Mouse (Mus musculus) right cerebral cortex, postnatal 25 days (tissue): ENCODE results near the gene Mt1.
"Not testable (repeated sequence)": the region's sequence is repeated elsewhere in the genome, so short reads cannot be mapped to it uniquely, and the experiment has no call there.

ENCODE experiments used
- DNase-seq: peaks from one replicate; pipeline ENCODE4 v3.0.0; 2022

The Mt1 gene

DNA sequence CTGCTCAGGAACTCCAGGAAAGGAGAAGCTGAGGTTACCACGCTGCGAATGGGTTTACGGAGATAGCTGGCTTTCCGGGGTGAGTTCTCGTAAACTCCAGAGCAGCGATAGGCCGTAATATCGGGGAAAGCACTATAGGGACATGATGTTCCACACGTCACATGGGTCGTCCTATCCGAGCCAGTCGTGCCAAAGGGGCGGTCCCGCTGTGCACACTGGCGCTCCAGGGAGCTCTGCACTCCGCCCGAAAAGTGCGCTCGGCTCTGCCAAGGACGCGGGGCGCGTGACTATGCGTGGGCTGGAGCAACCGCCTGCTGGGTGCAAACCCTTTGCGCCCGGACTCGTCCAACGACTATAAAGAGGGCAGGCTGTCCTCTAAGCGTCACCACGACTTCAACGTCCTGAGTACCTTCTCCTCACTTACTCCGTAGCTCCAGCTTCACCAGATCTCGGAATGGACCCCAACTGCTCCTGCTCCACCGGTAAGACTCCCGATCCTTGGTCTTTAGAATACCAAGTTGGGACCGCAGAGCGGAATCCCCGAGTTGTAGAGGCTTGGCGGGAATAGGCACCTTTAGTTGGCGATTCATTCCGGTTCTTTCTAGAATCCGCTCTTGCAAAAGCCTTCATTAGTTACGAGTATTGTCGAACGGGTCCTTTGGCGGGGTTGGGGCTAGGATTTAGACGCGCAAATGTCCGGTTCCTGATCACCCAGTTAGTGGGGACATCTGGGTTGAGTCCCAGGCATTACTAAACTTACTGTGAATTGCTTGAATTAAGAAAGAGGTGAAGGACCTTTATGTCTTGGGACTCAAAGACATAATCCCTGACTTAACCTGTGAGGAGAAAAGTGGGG is at the start of gene Mt1:
Gene Mt1, plus strand, starts transcription at position 226 of the 856 bp plus-strand sequence.
- peak; percentile 85 for DNase-seq

DNA sequence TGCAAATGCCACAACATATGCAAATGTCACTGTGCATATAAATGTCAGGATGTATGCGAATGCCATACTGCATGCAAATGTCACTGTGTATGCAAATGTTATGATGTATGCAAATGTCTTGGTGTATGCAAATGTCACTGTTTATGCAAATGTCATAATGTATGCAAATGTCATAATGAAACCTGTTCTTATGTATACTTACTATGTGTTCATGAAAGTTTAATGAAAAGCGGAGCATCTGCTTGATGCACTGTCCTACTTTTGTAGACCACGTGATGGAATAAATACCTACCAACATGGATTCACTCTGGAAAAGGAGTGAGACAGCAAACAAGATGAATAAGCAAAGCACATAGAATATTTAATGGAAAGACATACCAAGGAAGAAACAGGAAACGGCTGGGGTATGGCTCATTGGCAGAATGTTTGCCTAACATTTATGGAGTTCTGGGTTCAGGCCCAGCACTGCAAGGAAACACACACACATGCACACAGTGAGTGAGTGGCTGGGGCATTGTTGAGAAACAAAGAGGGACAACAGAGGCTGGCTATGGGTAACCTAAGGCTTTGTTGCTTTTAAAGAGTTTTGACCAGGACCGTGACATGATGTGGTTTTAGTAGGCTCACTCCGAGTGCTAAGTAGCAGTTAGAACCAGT is 49.6 kb upstream of the Mt1 start:
- DNase-seq = no peak

DNA sequence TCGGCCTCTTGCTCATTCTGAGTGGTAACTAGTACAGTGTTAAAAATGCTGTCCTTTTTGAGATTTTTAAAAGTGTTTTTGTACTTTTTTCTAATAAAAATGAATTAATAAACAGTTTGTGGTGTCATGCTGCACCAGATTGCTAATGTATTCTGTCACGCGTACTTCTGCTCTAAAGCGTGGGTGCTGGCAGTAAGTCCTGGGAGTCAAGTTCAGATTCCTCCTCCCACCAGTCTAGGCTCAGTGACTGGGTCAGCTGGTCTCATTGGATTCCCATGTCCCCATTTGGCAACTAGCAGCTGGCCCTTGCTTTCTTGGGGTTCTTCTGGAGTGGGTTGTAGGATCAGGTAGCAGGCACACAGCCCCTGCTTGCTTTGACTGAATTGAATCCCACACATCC is 48.8 kb upstream of the Mt1 start:
- DNase-seq = no peak

DNA sequence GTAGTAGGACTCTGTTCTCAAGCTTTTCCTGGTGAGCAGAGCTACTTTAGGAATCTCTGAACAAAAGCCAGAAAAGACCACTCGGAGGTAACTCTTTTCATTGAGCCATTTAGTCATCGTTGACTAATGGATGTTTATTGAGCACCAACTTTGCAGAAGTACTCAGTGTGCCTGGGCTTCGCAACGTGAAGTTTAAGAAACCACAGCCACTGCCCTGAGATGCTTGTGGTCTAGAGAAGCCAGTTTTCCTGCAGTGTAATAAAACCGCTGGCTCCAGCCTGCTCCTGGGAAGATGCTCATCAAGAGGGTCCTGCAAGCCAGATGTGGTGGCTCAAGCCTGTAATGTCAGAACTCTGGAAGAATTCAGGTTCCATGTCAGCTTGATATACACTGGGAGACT is 46.8 kb upstream of the Mt1 start:
- no peak for DNase-seq

DNA sequence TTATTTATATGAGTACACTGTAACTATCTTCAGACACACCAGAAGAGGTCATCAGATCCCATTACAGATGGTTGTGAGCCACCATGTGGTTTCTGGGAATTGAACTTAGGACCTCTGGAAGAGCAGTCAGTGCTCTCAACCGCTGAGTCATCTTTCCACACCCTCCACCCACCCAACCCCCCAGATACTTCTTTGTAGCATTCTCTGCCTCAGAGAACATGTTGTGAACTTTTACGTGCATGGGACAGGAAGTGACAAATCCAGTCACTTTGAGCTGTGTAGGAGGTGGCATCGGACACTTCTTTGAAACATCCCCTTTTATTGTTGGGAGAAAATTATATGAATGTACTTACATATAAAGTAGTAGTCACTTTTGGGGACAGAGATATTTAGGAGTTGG is 44.3 kb upstream of the Mt1 start:
- DNase-seq = not testable (repeated sequence)

DNA sequence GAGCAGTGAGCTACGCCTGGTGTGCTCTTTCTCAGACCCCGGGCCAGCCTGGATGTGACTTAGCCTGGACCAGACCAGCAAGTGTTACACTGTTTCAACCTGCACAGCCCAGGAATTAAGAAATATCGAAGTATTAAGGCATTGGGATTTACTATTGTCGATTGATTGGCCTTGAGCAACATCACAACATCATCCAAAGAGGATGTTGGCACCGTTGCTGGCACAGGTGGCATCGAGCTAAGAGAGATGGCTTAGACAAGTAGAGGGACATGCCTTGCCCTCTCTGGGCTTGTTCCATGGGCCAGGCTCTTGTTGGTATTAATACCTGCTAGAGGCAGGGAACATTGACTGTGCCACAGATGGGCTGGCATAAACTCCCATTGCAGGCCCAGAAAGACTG is 43.3 kb upstream of the Mt1 start:
- no peak for DNase-seq

DNA sequence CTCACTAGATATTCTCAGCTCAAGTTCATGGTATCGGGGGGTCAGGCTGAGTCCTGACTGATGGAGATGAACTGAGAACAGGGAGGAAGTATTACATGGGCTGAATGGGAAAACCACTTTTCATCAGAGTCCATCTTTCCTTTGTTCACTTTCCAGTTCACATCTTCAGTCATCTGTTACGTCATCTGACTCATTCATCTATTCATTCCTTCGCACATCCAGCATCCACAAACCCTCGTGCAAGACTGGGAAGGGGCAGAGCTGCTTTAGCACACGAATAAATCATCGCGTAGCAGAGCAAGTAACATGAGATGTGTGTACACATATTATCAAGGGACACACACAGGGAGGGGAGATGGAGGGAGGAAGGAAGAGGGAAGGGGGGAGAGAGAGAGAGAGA is 42.7 kb upstream of the Mt1 start:
- DNase-seq = no peak

DNA sequence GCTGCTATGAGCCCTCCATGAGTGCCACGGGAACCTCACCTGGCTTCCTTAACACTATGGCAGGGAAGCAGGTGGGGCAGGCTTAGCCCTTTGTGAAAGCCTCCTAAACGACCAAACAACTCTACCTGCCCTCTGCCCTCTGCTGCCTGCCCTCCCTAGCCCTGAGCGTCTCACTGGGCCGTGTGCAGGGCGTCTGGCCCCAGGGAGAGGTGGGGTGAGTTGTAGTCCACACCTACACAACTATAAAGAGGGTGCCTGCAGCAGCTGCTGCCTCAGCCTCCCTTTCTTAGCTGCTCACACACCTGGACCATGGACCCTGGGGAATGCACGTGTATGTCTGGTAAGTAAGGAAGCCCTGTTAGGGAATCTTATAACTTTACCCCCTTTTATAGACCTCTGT is 41.9 kb upstream of the Mt1 start, which contains the start of gene Mt4:
Gene Mt4, plus strand, starts transcription at position 265 of the 400 bp plus-strand sequence.
- no peak for DNase-seq

DNA sequence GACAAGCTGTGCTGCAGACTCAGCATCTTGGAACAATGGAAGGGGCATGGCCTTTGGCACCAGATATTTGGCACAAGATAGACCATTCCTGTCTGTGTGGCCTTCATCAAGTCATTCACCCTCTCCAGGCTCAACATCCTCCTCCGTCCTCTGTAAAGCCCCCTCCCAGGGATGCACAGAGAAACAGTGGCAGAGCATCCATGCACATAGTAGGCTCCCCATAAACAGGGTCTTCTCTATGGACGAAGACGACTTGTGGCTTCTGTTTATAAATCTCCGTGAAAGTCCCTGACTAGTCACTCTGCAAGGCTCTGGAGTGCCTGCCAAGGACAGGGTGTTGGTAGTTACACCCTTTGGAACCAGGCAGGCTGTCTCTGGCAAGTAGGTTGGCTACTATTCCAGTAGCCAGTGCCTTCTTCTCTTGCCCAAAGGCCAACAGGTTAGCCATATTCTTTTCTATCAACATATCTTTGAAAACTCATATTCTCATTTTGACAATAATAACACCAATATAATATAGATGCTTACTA is 38.6 kb upstream of the Mt1 start:
- DNase-seq = no peak

DNA sequence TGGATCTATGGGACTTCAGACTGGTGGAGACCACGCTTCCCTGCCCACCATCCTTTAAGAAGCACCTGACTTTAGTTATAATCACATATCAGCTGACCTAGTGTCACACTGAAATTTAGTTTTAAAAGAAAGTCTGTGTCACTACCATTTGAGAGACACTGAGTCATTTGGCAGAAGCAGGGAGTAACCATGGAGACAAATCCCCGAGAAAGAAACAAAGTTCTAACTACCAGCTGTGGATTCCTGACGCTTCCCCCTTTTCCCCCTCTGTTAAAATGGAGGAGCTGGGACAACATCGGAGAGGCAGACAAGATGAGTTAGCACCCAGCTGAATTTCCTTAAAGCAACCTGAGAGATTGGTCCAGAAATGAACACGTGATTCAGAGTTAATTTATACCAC is 30.6 kb upstream of the Mt1 start:
- no peak for DNase-seq

DNA sequence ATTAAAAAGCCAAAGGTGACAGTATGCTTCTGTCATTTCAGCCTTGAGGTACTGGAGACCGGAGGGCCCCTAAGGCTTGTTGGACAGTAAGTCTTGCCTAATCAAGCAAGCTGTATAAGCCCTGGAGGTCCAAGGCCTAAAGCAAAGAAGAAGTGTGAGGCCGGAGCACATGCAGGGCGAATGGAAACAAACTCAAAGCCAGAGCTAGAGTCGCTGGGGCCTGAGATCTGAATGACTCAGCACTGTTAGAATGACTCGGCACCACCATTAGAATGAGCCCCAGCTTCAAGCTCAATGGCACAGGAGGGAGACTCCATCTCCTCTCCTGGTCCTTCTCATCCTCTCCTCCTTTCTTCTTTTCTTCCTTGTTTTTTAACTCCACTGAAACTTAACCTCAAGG is 28.0 kb upstream of the Mt1 start:
- no peak for DNase-seq

DNA sequence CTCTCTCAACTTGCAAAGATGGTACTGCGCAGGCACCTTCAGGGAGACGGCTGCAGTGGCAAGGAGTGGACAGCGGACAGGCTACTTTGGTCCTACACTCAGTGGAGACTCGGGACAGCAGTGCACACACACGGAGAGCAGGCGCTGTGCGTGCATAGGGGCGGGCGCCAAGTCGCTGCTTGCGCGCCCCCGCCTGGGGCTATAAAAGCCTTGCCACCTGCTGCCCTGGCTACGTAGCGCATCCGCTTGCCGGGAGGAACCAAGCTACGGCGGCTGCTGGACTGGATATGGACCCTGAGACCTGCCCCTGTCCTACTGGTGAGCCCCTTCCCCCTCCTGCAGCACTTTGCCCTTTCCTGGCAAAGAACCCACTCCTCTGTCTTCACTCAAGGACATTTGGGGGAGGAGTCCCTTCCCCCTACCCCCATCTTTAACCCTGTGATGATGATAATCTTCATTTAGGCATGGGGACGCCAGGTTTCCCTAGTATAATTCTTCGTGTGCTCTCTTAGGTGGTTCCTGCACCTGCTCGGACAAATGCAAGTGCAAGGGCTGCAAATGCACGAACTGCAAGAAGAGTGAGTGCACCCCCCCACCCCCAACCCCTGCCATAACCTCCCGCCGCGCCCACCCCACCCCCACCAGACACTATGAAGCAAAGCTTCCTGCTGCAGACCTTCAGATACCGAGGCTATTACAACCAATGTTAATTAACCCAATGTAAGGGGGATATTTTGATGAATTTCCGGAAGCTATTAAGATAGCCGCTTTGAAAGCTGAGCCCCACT is 26.2 kb upstream of the Mt1 start, which contains the start of gene Mt3:
Gene Mt3, plus strand, starts transcription at position 95 of the 788 bp plus-strand sequence.
- peak; percentile 88 for DNase-seq

DNA sequence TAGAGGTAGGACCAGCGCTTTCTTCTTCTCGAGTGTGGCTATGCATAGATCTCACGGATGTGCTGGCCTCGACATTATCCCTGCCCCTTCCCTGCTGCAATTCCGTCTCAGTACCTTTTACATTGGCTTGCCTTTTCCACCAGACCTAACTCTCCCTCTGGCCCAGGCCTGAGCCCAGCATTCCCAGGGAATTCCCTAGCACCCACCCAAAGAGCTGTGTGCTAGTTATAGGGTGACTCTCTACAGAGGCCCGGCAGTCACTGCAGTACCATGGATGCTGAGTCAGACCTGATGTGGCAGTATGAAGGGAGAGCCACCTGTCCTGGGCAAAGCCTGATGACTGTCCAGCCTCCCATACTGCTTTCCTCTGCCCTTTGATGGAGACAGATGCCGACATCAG is 25.4 kb upstream of the Mt1 start:
- DNase-seq = peak; percentile 43

DNA sequence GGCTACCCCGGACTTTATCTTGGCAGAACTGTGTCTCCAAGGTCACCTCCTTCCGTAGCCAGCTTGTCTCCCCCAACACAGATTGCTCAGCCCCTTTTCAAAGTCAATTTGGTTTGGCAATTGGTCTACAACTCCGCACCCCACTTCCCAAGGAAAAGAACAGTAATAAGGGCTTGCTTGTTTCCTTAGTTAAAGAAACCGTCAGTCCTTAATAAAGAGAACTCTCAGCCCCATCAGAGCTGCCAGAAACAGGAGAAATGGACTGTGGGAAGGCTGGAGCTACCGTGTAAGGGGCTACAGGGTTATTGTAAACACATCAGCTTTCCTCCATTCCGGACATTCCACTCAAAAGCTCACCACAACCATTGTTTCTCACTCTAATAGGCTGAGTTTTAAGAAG is 24.3 kb upstream of the Mt1 start:
- DNase-seq = no peak

DNA sequence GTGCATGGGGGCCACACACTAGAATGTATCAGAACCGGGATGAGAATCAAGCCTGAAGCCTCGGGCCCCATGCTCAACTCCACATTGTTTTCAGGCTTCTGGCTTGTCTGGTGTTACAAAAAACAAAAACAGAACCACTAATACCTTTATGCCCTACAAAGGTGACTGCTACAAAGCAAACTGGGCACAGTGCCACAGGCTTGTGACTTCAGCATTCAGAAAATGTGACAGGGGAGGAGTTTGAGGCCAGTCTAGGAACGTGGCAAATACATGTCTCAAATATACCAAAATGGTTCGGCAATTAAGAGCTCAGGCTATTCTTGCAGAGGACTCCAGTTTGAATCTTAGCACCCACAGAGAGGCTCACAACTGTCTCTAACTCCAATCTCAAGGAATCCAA is 22.8 kb upstream of the Mt1 start:
- no peak for DNase-seq

DNA sequence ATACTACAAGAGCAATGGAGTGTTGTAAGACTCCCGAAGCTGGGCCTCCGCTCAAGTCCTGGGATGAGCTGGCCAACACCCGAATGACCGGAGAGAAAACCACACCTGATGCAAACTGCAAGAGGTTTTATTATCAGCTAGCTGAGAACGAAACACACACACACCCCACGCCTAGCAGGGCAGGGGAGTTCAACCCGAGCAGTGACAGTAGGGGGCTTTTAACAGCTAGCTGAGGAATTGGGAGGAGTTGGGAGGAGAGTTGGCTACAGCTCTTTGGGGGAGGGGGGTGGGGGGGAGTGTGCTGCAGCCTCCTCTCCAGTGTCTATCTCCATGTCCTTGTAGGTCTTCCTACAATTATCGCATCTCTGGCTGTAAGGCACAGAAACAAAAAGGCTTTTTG is 13.1 kb upstream of the Mt1 start:
- DNase-seq = not testable (repeated sequence)

DNA sequence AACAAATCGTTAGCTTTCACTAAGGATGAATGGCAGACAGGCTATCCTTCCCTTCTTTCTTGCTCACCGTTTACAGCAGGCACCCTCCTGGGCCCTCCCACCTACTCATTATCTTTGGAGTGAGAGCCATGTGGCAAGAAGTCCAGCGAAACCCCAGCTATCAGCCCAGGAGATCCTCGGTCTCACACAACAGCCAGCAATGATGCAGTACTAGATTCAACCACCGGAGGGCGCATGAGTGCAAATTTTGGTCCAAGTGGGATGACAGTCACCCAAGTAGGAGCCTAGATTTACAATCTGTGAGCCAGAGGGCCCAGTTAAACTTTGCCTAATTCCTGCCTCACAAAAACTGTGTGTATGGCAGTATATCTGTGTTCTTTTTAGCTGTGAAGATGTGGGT is 11.6 kb upstream of the Mt1 start:
- peak; percentile 87 for DNase-seq

DNA sequence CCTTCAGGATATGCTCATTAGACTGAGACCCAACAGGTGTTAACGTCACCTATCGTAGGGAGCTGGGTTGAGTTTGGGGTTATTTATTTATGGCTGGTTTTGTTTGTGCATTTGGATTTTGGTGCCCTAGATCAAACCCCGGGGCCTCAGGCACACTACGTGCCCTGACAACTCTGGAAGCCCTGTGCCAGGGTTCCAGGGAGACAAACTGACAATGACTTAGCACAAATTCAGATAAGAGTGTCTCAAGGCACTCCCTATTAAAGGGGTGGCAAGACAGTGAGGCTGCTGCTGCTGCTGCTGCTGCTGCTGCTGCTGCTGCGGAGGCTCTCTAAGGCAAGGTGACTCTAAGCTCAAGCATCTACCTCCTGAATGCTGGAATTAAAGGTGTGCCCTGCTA is 9.3 kb upstream of the Mt1 start:
- no peak for DNase-seq

DNA sequence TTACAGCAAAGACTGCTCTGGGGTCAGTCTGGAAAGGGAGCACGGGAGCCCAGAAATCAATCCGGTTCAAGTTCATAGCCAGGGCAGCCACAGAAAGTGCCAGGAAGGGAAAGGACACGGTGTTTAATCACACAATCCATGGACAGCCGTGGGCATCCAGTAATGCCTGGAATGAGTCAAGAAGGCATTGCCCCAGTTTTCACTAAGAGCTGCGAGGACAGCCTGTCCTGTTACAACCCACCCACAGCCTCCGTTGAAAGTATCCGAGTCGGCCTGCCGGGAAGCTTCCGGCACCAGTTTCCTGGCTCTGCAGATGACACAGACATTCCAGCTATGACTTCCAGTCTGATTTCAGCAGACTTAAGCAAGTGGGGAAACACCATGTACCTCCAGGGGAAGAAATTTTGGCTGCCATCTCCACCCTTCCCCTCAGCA is 7.5 kb upstream of the Mt1 start:
- DNase-seq = no peak

DNA sequence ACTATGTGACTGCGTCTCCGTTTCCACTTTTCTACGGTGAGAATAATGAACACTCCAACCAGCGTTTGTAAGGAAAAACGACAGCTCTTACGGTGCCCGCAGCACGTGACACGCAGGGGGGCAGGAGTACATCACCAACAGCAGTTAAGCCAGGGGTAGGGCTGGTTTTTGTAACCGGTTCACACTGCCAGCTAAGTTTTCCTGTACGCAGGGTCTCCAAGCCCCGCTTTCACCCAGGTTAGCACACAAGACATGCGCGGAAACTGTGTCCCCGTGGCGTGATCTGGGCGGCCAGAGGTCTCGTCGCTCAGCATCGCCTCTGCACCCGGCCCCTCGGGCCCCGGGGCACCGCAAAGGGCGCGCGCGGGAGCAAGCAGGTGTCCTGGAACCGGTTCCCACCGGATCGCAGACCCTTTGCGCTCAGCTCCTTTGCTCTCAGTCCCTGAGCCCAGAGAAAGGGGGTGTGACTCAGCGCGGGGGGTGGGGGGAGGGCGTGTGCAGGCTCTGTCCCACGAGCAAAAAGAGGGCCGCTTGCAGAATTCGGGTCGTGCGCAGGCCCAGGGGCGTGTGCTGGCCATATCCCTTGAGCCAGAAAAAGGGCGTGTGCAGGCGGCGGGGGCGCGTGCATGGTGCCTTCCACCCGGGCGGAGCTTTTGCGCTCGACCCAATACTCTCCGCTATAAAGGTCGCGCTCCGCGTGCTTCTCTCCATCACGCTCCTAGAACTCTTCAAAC is 6.6 kb upstream of the Mt1 start, which contains the start of gene Mt2:
Gene Mt2, plus strand, starts transcription at position 590 of the 734 bp plus-strand sequence.
- DNase-seq = peak; percentile 61

DNA sequence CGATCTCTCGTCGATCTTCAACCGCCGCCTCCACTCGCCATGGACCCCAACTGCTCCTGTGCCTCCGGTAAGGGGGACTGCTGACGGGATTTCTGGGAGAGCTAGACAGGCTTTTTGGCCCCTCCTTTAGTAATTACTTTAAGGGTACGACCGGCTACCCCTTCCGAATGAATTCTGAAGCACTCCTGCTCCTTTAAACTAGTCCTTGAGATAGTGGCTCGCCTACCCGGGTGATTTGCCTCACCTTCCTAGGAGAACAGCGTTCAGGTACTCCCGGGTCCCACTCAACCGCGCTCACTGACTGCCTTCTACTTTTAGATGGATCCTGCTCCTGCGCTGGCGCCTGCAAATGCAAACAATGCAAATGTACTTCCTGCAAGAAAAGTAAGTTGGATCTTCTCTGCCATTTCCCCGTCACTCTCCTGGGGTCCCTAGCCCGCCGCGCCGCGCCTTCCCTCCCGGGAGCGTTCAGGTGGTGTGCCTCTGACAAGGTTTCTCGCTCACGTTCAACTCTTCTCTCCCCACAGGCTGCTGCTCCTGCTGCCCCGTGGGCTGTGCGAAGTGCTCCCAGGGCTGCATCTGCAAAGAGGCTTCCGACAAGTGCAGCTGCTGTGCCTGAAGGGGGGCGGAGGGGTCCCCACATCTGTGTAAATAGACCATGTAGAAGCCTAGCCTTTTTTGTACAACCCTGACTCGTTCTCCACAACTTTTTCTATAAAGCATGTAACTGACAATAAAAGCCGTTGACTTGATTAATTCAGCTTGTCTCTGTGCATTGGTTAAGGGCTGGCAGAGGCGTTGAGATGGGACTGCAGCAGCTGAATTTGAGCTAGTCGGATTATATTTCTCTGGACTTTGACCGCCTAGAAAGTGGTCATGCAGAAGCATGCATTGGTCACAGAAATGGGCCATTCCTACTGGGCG is 5.8 kb upstream of the Mt1 start:
- DNase-seq = no peak
